ENCODE assay signal across 23 mouse cellular contexts in genomic region chr16:17175765-17176164, GRCm38 (mm10). TPM values are rescaled to one million over a fixed set of nuclear protein-coding genes. Genes with fewer than 3 reads are reported as not detected.
DNase-seq lines count a peak whose midpoint lies in the region; ATAC-seq and TF ChIP-seq lines count a peak whose summit lies in the region.
"Had no signal": no experiment of that assay in that cellular context is flagged by ENCODE, and none has a peak within 500 bp of the region (broad histone marks: within the 10 kb centered on the region; RNA-seq: fewer than 3 reads in every experiment).

No protein-coding gene starts in this region.

- no peak for ATAC-seq in liver, embryonic 11.5 days (replicated peaks; ENCODE audit: low FRiP score)
- no peak for ATAC-seq in liver, postnatal 0 days
- ATAC-seq: forebrain, embryonic 15.5 days; inflammation-experienced regulatory T-cells, adult 6 months; midbrain, embryonic 16.5 days had no signal

- H3K4me3 ChIP-seq in liver, embryonic 11.5 days (ENCODE audit: low read depth, low read length), result no peak overlapping the region
- H3K4me3 ChIP-seq in liver, postnatal 0 days (ENCODE audit: low read depth, low read length), result no peak overlapping the region
- H3K4me3 ChIP-seq: embryonic facial prominence, embryonic 13.5 days; forebrain, embryonic 10.5 days; forebrain, embryonic 15.5 days; heart, embryonic 13.5 days; hindbrain, embryonic 10.5 days; hindbrain, embryonic 15.5 days; liver, embryonic 13.5 days had no signal

- 65% methylated on average over 2 of the region's 2 CpGs for WGBS in liver, embryonic 11.5 days
- 75% methylated on average over 2 of the region's 2 CpGs for WGBS in liver, postnatal 0 days (ENCODE audit: insufficient replicate concordance)
- 52% methylated on average over 2 of the region's 2 CpGs for WGBS in large intestine, adult 2 months

- no peak overlapping the region for H3K9ac ChIP-seq in liver, embryonic 11.5 days (ENCODE audit: low read depth, low read length)
- no peak overlapping the region for H3K9ac ChIP-seq in liver, postnatal 0 days (replicated peaks)
- H3K9ac ChIP-seq: embryonic facial prominence, embryonic 13.5 days; forebrain, embryonic 15.5 days; heart, embryonic 13.5 days; hindbrain, embryonic 15.5 days; liver, embryonic 13.5 days; lung, embryonic 14.5 days had no signal

- no peak for DNase-seq in liver, embryonic 11.5 days (ENCODE audit: low spot score)
- no peak for DNase-seq in liver, postnatal 0 days
- peak; percentile 16 to 46 for DNase-seq in adrenal gland, postnatal 36 days
- DNase-seq in large intestine, adult 2 months (ENCODE audit: low read depth, low spot score), result peak; percentile 60
- DNase-seq in frontal cortex, postnatal 36 days (ENCODE audit: low spot score in 2 of 2), result no peak
- no peak for DNase-seq in lung, adult 18-20 months
- DNase-seq: B cell, adult 2 months; cerebellum, adult 9-10 months; embryo, embryonic 11 days; heart, postnatal 10 days; kidney, adult 9 months; kidney, postnatal 10 days; liver, embryonic 13.5 days; lung, embryonic 14.5 days; lung, postnatal 14 days had no signal

- no peak for TF ChIP-seq CTCF in liver, postnatal 0 days (IDR thresholded peaks at IDR 0.05; ENCODE audit: low read depth)

- 0 out of 2 replicates have a peak overlapping the region, but pooled peaks have one; percentile 13 for H3K27ac ChIP-seq in liver, embryonic 11.5 days (ENCODE audit: low read depth, low read length)
- H3K27ac ChIP-seq in liver, postnatal 0 days (ENCODE audit: low read depth), result no peak overlapping the region
- H3K27ac ChIP-seq: embryonic facial prominence, embryonic 13.5 days; forebrain, embryonic 10.5 days; forebrain, embryonic 15.5 days; heart, embryonic 13.5 days; hindbrain, embryonic 10.5 days; hindbrain, embryonic 15.5 days; liver, embryonic 13.5 days had no signal

- no peaks in the 10 kb centered on the region for H3K9me3 ChIP-seq in liver, embryonic 11.5 days (ENCODE audit: control insufficient read depth, low read length)
- no peaks in the 10 kb centered on the region for H3K9me3 ChIP-seq in liver, postnatal 0 days (ENCODE audit: low read length)
- H3K9me3 ChIP-seq: embryonic facial prominence, embryonic 13.5 days; forebrain, embryonic 10.5 days; forebrain, embryonic 15.5 days; heart, embryonic 13.5 days; hindbrain, embryonic 10.5 days; hindbrain, embryonic 15.5 days; liver, embryonic 13.5 days had no signal

- no peak overlapping the region for H3K4me2 ChIP-seq in liver, embryonic 11.5 days
- H3K4me2 ChIP-seq in liver, postnatal 0 days (ENCODE audit: low read depth, low read length), result no peak overlapping the region
- H3K4me2 ChIP-seq: embryonic facial prominence, embryonic 13.5 days; forebrain, embryonic 15.5 days; heart, embryonic 13.5 days; hindbrain, embryonic 15.5 days; liver, embryonic 13.5 days; lung, embryonic 14.5 days had no signal

- peaks cover 9% of the 10 kb centered on the region for H3K36me3 ChIP-seq in liver, embryonic 11.5 days (ENCODE audit: control insufficient read depth, insufficient read depth, low read length)
- H3K36me3 ChIP-seq in liver, postnatal 0 days (replicated peaks; ENCODE audit: insufficient read depth, low read length), result peaks cover 46% of the 10 kb centered on the region

- H3K27me3 ChIP-seq in liver, embryonic 11.5 days (replicated peaks; ENCODE audit: control insufficient read depth, insufficient read depth, low read length), result no peaks in the 10 kb centered on the region
- no peaks in the 10 kb centered on the region for H3K27me3 ChIP-seq in liver, postnatal 0 days (ENCODE audit: insufficient read depth, low read length)
- H3K27me3 ChIP-seq: embryonic facial prominence, embryonic 13.5 days; forebrain, embryonic 15.5 days; heart, embryonic 13.5 days; hindbrain, embryonic 15.5 days; liver, embryonic 13.5 days had no signal

- peaks cover under 1% of the 10 kb centered on the region; the same call in 1 of the 2 replicates for H3K4me1 ChIP-seq in liver, embryonic 11.5 days (replicated peaks; ENCODE audit: control insufficient read depth, insufficient read depth, low read length)
- peaks cover 15% of the 10 kb centered on the region for H3K4me1 ChIP-seq in liver, postnatal 0 days (ENCODE audit: insufficient read depth)
- H3K4me1 ChIP-seq: embryonic facial prominence, embryonic 13.5 days; forebrain, embryonic 10.5 days; forebrain, embryonic 15.5 days; hindbrain, embryonic 10.5 days had no signal

- no peak for TF ChIP-seq EP300 in liver, postnatal 0 days (IDR thresholded peaks at IDR 0.05; ENCODE audit: low read depth)

RNA-seq across cellular contexts. Expression of gene Ube2l3, which starts 26.7 kb away (rescaled TPM):
- polyA plus RNA-seq in liver, embryonic 11.5 days (2014; fragmentation: Nextera tagmentation; extraction: Ambion mirVana), result 369 and 377 TPM in 2 replicates
- polyA plus RNA-seq in liver, postnatal 0 days (2015; fragmentation: Nextera tagmentation; extraction: Ambion mirVana), result 147 and 149 TPM in 2 replicates
- 100 to 1,000 TPM; 219 to 220 TPM for total RNA-seq in adrenal gland, postnatal 36 days (2021)
- 60.7 and 63.3 TPM in 2 replicates for polyA plus RNA-seq in large intestine, adult 2 months (2012; rRNA removed)

RNA-seq across cellular contexts. Expression of gene Ccdc116, which starts 28.7 kb away (rescaled TPM):
- polyA plus RNA-seq in liver, embryonic 11.5 days (2014; fragmentation: Nextera tagmentation; extraction: Ambion mirVana), result 1.7 and 2.4 TPM in 2 replicates
- 0.12 and 0.13 TPM in 2 replicates for polyA plus RNA-seq in liver, postnatal 0 days (2015; fragmentation: Nextera tagmentation; extraction: Ambion mirVana)
- total RNA-seq in adrenal gland, postnatal 36 days (2021), result under 1 TPM; 0.33 to 0.43 TPM
- 13.5 and 17.3 TPM in 2 replicates for polyA plus RNA-seq in large intestine, adult 2 months (2012; rRNA removed)

RNA-seq across cellular contexts. Expression of gene Ydjc, which starts 31.3 kb away (rescaled TPM):
- 33.5 and 34.2 TPM in 2 replicates for polyA plus RNA-seq in liver, embryonic 11.5 days (2014; fragmentation: Nextera tagmentation; extraction: Ambion mirVana)
- 2.3 and 3.4 TPM in 2 replicates for polyA plus RNA-seq in liver, postnatal 0 days (2015; fragmentation: Nextera tagmentation; extraction: Ambion mirVana)
- 1 to 10 TPM; 3.7 to 6.9 TPM for total RNA-seq in adrenal gland, postnatal 36 days (2021)
- 43.3 and 47.3 TPM in 2 replicates for polyA plus RNA-seq in large intestine, adult 2 months (2012; rRNA removed)

RNA-seq across cellular contexts. Expression of gene Rimbp3, which starts 32.6 kb away (rescaled TPM):
- 0.18 and 0.45 TPM in 2 replicates for polyA plus RNA-seq in liver, embryonic 11.5 days (2014; fragmentation: Nextera tagmentation; extraction: Ambion mirVana)
- 0.02 TPM in 1 of 2 replicates, not detected in the other for polyA plus RNA-seq in liver, postnatal 0 days (2015; fragmentation: Nextera tagmentation; extraction: Ambion mirVana)
- total RNA-seq in adrenal gland, postnatal 36 days (2021), result not detected
- 0.05 and 0.15 TPM in 2 replicates for polyA plus RNA-seq in large intestine, adult 2 months (2012; rRNA removed)

RNA-seq across cellular contexts. Expression of gene Sdf2l1, which starts 43.6 kb away (rescaled TPM):
- 96.3 and 108 TPM in 2 replicates for polyA plus RNA-seq in liver, embryonic 11.5 days (2014; fragmentation: Nextera tagmentation; extraction: Ambion mirVana)
- polyA plus RNA-seq in liver, postnatal 0 days (2015; fragmentation: Nextera tagmentation; extraction: Ambion mirVana), result 25.8 and 27.1 TPM in 2 replicates
- 10 to 100 TPM; 28.2 to 29.8 TPM for total RNA-seq in adrenal gland, postnatal 36 days (2021)
- 105 and 107 TPM in 2 replicates for polyA plus RNA-seq in large intestine, adult 2 months (2012; rRNA removed)

Comparison
In these comparisons a context has a peak if more than half of its experiments do, and no peak if none do; other contexts are left out.
1. DNase-seq: peak in adrenal gland, postnatal 36 days (2 of 2) and large intestine, adult 2 months (single experiment); none in liver, embryonic 11.5 days (single experiment), liver, postnatal 0 days (single experiment), frontal cortex, postnatal 36 days (0 of 2) and lung, adult 18-20 months (0 of 2).